Mouse (Mus musculus): ENCODE results near the gene Zfp13.

GRCm38 (mm10) chr17:23539608-23540007 lies 59.7 kb downstream of the Zfp13 start:
- TF ChIP-seq CTCF (conservative IDR thresholded peaks at IDR 0.05; ENCODE audit: low read length), result no peak
- TF ChIP-seq POU5F1 (IDR thresholded peaks at IDR 0.05; ENCODE audit: borderline replicate concordance, low read length), result no peak
